Mouse (Mus musculus): Measurements from ENCODE around the gene Schip1.

- TF ChIP-seq CTCF (IDR thresholded peaks at IDR 0.05; ENCODE audit: control insufficient read depth, insufficient read depth, low read length), result no peak
- TF ChIP-seq POLR2A (IDR thresholded peaks at IDR 0.05; ENCODE audit: borderline replicate concordance, control insufficient read depth, low read depth, low read length), result no peak
These were observed 181.6 kb downstream of the Schip1 start for GRCm38 (mm10) chr3:68246154-68246553.

All from bone marrow, adult 2 months (tissue).